Mouse (Mus musculus): ENCODE measurements around the gene Gnat1.
"Not testable (repeated sequence)": the region's sequence is repeated elsewhere in the genome, so short reads cannot be mapped to it uniquely, and the experiment has no call there.

Gene Gnat1

DNA sequence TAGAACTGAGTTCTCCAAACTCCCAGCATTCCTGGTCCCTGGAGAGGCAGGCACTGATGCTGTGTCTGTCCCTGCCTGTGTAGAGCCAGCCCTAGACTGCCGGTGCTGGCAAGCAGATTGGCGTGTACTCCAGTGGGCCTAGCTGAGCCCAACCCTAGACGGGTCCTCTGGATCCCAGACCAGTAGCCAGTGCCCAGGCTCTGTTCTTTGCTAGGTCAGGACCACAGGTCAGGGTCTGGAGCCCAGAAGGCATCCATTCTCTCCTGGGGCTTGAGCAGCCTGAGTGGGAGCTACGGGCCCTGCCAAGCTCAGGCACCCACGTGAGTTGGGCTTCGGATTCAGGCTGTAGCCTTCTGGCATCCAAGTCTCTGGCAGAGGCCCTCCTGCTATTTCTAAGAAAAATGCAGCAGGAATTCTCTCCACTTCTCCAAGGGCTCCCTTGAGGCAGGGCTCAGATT, 20.6 kb upstream of the Gnat1 start:
- peak in 1 of 2 experiments; percentile 61 for DNase-seq (ENCODE audit: low spot score in 2 of 2)

GRCm38 (mm10) chr9:107699376-107699980, 20.0 kb upstream of the Gnat1 start:
- DNase-seq (ENCODE audit: low spot score in 2 of 2): no peak

DNA sequence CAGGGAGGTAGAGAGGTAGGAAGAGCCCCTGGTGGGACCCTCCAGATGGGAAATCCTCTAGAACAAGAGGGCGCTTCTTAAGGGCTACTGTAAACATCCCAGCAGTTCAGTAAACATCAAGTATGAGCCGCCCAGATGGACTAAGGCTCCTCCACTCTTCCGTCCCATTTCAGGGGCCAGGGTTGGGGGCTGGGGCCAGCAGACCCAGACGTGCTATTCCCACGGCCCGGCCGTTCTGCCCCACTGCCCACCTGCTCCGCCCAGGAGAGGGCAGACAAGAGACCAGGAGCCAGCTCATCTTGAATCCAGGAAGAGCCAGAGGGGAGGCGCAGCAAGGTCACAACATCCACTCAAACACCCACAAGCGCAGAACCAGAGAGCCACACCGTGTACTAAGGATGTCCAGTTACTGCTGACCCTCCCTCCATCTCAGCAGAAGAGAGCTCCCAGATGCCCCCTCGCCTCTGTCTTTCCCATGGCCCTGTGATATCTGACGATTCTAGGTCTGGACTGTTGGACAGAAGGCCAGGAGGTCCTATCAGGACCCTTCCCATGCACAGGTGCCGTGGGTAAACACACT, 19.2 kb upstream of the Gnat1 start:
- DNase-seq (ENCODE audit: low spot score in 2 of 2): no peak

DNA sequence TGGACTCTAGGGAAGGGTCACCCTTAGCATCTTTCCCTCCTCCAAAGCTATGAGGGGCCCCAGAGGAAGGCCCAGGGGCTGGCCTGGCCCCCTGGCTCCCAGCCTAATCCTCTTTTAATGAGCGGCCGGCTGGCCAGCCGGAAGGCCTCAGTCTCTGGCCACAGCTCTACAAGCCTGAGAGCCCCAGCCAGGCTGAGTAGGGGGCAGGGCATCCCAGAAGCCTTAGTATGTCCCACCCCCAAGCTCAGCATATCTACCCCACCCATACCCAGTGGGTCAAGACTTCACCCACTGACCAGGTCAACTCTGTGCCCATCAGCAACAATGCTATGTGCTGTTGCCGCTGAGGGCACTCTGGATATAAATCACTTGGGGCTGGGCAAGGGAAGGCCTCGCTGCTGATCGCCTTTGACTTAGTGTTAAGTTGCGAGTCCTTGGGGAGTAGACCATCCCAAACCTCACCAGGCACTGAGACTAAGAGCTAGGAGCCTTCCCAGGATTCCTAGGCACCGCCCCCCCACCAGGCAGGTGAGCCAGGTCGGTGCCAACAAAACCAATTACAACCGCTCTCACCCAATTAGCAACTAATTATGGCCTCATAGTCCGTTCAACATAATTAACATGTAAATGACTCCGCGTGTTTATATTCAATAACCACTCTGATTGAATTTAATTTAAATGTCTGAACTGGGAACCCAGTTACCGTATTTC, 18.5 kb upstream of the Gnat1 start:
- peak in 1 of 2 experiments; percentile 52 for DNase-seq (ENCODE audit: low spot score in 2 of 2)

DNA sequence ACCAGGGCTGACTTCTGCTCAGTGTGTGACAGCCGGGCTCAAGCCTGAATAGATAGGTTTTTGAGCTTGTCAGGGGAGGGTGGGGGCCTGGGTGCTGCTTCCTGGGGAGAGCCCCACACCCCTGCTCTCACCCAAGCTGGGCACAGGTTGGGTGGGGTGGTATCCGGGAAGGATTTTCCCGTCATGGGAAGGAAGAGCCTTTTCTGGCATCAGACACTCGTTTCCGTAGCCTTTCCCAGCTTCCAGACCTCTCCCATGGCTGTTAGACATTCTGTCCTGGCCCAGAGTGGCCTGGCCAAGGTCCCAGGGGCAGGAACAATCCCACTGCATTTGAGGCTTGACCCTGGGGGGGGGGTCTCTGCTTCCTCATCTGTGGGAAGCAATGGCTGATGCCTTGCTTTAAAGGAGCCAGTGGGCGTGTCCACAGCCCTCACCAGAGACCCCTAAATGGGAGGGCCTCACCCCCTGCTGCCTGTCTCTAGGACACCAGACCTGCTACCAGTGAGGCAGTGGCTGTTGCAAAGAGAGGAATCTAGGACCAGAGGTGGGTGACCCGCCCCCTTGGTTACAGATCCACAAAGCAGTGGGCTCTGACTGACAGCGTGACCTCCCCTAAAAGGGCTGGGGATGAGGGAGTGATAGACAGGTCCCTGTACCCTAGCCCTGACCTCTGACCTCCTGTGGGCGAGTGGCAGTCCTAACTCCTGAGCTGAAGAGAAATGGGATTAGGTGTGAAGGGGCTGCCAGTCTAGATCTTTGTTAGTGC, 17.5 kb upstream of the Gnat1 start:
- no peak for DNase-seq (ENCODE audit: low spot score in 2 of 2)

GRCm38 (mm10) chr9:107696106-107696479, 16.6 kb upstream of the Gnat1 start:
- DNase-seq (ENCODE audit: low spot score in 2 of 2): no peak

DNA sequence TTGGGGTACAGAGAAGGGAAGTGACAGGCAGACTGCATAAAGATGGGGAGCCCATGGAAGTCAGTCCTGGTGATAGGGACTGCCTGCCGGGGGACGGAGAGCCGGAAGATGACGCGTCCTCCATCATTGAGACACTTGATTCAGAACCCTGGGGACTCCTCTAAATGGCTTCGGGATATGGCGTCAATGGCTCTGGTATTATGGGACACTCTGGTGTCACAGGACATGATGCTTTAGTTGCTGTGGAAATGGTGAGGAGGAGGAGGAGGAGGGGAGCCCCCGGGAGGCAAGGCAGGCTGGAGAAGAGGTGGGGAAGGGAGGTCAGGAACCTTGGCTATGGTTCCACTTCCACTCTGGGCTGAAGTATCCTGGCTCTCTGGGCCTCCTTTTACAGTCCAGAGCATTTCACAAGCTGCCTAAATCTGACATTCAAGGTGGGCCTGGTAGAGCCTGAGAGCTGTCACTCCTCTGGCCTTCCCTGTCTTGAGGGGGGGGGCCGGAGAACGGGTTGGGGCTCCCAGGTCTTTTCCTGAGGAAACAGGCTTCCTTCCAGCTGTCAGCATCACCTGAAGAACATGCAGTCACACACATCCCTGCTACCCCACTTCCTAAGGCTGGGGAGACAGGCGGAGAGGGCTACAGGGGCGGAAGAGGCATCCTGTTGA, 16.1 kb upstream of the Gnat1 start:
- no peak for DNase-seq (ENCODE audit: low spot score in 2 of 2)

DNA sequence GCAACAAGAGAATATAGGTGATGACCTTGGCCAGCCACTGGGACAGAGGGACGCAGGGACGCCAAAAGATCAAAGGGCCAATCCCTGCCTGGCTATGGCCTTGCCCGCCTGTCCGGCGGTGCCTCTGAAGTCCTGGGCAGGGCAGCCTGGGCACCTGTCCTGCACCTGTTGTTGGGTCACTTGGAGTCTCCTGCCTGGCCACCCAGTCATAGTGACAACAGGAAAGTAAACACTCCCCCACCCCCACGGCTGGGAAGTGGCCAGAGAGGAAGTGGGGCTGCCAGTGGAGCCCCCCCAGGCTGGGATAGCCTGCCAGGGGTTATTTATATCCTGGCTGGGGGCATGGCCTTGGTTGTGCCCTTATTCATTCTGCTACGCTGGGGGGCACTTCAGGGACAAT, 15.1 kb upstream of the Gnat1 start:
- DNase-seq (ENCODE audit: low spot score in 2 of 2): no peak

DNA sequence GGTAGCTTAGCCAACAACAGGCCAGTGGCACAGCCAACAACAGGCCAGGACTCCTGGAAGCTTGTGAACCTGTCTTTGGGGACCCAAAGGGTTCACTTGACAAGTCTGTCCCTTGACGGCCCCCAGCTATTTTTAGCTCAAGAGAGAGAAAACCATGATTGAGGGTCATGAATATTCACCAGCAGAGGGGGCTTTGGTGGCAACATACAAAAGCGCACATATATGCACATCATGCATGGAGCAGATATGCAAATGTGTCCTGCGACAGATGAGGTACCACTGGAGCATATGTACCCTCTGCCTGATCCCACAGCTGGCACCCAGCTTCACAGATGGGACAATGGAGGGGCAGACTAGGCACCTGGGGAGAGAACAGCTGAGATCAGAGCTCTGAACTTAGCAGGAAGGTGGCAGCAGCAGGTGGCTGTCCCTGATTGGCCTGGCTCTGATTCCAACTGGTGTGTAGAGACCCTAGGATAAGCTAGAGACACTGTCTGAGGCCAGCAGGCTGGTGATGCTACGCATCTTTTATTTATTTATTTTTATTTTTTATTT, 14.0 kb upstream of the Gnat1 start:
- DNase-seq (ENCODE audit: low spot score in 2 of 2): no peak

DNA sequence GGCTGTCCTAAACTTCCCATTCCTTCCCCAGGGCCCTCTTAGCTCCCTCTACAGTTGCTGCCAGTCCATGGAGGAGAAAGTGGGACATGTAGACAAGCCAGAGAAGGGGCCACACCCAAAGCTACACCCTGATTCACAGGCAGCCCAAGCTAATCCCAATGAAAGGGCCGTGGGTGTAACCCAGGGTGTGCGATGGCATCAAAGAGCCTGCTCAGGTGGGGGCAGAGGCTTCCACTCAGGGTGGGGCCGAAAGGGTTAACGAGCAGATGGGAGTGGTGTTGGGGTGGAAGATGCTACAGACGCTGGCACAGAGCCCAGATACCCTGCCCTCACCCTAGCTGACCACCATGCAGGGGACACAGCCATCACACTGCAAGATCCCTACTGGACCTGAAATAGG, 13.3 kb upstream of the Gnat1 start:
- no peak for DNase-seq (ENCODE audit: low spot score in 2 of 2)

- no peak for DNase-seq (ENCODE audit: low spot score in 2 of 2)
Measured at GRCm38 (mm10) chr9:107690391-107690790, 10.9 kb upstream of the Gnat1 start.

GRCm38 (mm10) chr9:107688939-107689338, 9.4 kb upstream of the Gnat1 start:
- DNase-seq (ENCODE audit: low spot score in 2 of 2): no peak

GRCm38 (mm10) chr9:107688415-107688814, 8.9 kb upstream of the Gnat1 start:
- DNase-seq (ENCODE audit: low spot score in 2 of 2): no peak

DNA sequence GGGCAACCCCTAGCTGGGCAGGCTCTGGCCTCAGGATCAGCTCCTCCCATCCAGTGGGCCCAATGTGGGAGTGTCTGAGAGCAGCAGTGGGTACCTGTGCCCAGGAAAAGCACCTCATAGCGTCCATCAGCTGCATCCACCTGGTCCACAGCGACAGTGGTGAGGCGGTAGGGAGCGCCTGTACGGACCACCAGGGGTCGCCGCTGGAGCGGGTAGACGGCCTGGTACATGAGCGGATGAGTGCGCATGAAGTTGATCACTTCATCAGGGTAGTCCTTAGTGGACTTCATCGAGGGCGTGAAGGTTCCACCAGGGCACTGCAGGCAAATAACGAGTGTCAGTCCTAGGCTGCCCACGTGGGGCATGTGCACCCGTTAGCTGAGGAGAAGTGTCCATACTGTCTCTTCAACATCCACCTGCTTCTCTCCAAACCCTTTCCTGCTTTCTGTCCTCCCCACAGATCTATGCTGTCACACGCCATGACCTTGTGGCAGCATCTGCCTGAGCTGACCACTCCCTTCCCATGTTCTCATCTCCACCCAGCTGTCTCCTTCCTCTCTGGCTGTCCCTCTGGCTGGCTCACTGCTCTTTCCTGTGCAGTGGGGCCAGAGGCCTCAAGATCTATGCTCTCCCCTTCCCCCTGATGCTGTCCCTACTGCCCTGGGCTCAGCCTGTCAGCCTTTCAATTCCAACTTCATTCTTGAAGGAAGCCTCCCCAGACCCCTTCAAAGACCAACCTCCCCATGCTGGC, 5.9 kb upstream of the Gnat1 start:
- peak in 1 of 2 experiments; percentile 68 for DNase-seq (ENCODE audit: low spot score in 2 of 2)

- DNase-seq (ENCODE audit: low spot score in 2 of 2): no peak
Measured at GRCm38 (mm10) chr9:107682405-107682804, 2.9 kb upstream of the Gnat1 start.

DNA sequence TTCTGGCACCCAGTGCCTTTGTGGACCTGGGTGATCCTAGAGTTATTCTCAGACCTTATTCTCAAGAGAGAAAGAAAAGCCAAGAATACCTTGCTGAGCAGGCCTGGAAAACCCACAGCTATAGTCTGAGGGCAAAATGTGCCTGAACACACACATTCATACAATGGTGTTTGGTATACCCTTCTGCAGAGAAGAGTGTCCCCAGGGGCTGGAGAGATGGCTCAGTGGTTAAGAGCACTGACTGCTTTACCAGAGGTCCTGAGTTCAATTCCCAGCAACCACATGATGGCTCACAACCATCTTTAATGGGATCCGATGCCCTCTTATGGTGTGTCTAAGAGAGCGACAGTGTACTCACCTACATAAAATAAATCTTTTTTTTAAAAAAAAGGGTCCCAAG, 651 bp downstream of the Gnat1 start:
- DNase-seq (ENCODE audit: low spot score in 2 of 2): no peak

GRCm38 (mm10) chr9:107677819-107678526, 1.5 kb downstream of the Gnat1 start:
- DNase-seq (ENCODE audit: low spot score in 2 of 2): not testable (repeated sequence)

GRCm38 (mm10) chr9:107677091-107677784, 2.3 kb downstream of the Gnat1 start:
- DNase-seq (ENCODE audit: low spot score in 2 of 2): no peak

GRCm38 (mm10) chr9:107676302-107676701, 3.2 kb downstream of the Gnat1 start:
- no peak for DNase-seq (ENCODE audit: low spot score in 2 of 2)

All from urinary bladder, postnatal 4 days (tissue).